Mouse (Mus musculus) bone marrow macrophage, adult 2 months (primary cell): ENCODE results near the gene Nat8f1.

ENCODE experiments used
- CTCF ChIP-seq: IDR thresholded peaks from 2 replicates; pipeline ENCODE4 v1.5.1; 2012; ENCODE audit warnings: low read depth, mild to moderate bottlenecking, low read length, moderate library complexity
- POLR2A ChIP-seq: IDR thresholded peaks from 2 replicates; pipeline ENCODE4 v1.6.1; 2012; ENCODE audit warnings: mild to moderate bottlenecking, low read depth, low read length, borderline replicate concordance

DNA sequence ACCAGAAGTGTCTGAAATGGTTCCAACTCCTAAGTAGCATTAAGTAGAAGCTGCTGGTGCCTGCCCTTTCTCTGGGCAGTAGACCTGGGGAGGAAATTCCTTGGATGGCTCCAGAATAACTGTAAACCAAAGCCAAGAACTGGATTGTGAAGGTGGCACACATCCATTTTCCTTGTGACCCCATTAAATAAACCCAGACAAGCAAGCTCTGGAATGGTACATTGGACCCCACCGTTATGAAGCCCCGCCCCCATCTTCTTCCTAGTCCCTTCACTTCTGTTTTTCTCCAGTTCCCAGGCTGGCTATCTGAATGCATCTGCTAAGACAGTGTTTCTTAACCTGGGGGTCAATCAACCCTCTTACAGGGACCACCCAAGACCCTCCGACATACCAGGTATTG lies 3.9 kb downstream of the Nat8f1 start, which contains the start of gene Tprkb:
- TF ChIP-seq CTCF: no peak
- no peak for TF ChIP-seq POLR2A
